Mouse (Mus musculus) bone marrow macrophage, adult 2 months (primary cell): ENCODE measurements around the gene Slamf1.

Experiments used
- CTCF ChIP-seq: IDR thresholded peaks from 2 replicates; pipeline ENCODE4 v1.5.1; 2012; ENCODE audit warnings: low read depth, mild to moderate bottlenecking, low read length, moderate library complexity
- POLR2A ChIP-seq: IDR thresholded peaks from 2 replicates; pipeline ENCODE4 v1.6.1; 2012; ENCODE audit warnings: mild to moderate bottlenecking, low read depth, low read length, borderline replicate concordance

GRCm38 (mm10) chr1:171774266-171774665, 7.3 kb downstream of the Slamf1 start:
- TF ChIP-seq POLR2A (no peak), CTCF (no peak)
